Mouse (Mus musculus): ENCODE measurements around the gene Stk32b. TPM values are rescaled to one million over a fixed set of nuclear protein-coding genes. Genes with fewer than 3 reads are reported as not detected.
A peak's percentile ranks its signal among the peaks of the same experiment; 100 is the strongest.

Stk32b gene
- polyA plus RNA-seq, 1 experiment: 13.7 TPM

DNA sequence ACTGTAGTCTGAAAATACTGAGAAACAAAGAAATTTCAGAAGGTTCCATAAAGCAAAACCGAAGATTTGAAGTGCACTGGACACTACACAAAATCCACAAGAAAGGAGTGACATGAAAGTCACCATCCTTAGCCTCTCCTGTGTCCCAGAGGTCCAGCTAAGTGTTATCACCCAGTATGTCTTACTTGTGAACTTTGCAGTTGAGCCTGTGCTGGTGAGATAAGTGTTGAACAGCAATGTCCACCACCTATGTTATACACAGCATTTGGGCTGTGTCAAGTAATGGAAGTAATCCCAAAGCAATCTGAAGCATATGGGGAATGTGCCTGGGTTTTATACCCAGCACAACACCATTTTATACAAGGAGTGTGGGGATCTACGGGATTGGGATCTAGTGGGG is 260.4 kb downstream of the Stk32b start:
- Histone ChIP-seq H3K4me3 (ENCODE audit: insufficient read depth, low read depth, low read length) (no peak overlapping the region), H3K36me3 (ENCODE audit: control insufficient read depth, insufficient read depth, low read length) (no peaks in the 10 kb centered on the region), H3K27me3 (replicated peaks; ENCODE audit: control insufficient read depth, insufficient read depth, low read length) (no peaks in the 10 kb centered on the region), H3K4me1 (ENCODE audit: control insufficient read depth, insufficient read depth, low read length) (no peaks in the 10 kb centered on the region; the same call in 1 of the 2 replicates), H3K27ac (ENCODE audit: insufficient read depth, low read depth, low read length) (no peak overlapping the region)
- TF ChIP-seq POLR2A (IDR thresholded peaks at IDR 0.05; ENCODE audit: low read depth, low read length): no peak
- TF ChIP-seq CTCF (conservative IDR thresholded peaks at IDR 0.05; ENCODE audit: insufficient read depth, insufficient read length, low read depth, low read length): no peak
- DNase-seq: no peak
- WGBS: 68% methylated on average over 2 of the region's 2 CpGs

DNA sequence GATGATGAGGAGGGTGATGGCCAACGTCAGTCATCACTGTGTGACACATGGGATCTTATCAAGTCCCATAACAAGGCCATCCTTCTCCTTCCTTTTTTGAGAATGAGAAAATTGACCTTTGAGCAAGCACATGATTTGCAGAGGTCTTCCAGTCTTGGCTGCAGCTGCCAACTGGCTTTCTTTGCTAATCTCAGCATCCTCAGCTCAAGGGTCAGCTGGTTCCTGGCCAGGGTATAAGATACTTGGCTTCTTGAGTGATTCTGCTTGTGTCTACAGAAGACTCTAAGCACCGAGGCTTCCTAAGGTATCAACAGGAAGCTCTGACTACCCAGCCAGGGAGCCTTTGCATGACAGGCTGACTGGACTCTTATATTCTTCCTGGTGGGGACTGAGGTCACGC is 269.4 kb downstream of the Stk32b start:
- WGBS: 58% methylated on average over 3 of the region's 3 CpGs
- no peaks in the 10 kb centered on the region for H3K27me3 ChIP-seq (replicated peaks; ENCODE audit: control insufficient read depth, insufficient read depth, low read length)
- TF ChIP-seq CTCF (conservative IDR thresholded peaks at IDR 0.05; ENCODE audit: insufficient read depth, insufficient read length, low read depth, low read length) (no peak), POLR2A (IDR thresholded peaks at IDR 0.05; ENCODE audit: low read depth, low read length) (no peak)
- no peaks in the 10 kb centered on the region for H3K36me3 ChIP-seq (ENCODE audit: control insufficient read depth, insufficient read depth, low read length)
- H3K4me3 ChIP-seq (ENCODE audit: insufficient read depth, low read depth, low read length): no peak overlapping the region
- no peak overlapping the region for H3K27ac ChIP-seq (ENCODE audit: insufficient read depth, low read depth, low read length)
- peak; percentile 87 for DNase-seq
- no peaks in the 10 kb centered on the region; the same call in 1 of the 2 replicates for H3K4me1 ChIP-seq (ENCODE audit: control insufficient read depth, insufficient read depth, low read length)

DNA sequence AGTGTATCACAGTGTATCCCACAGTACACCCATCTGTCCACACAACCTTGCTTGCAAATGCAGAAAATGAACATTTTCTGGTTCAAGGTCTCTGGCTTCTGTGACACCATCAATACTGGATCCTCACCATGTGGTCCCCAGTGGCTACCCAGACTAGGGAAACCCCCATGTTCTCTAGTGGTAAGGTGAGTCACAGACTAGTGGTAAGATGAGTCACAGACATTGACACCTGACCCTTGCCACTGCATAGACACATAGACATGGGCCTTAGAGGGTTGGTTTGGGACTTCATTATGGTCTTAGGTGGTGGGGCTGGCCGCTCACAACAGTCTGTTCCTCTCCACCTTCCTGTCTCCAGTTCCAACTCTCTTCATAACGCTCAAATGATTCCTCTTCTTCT is 274.2 kb downstream of the Stk32b start:
- Histone ChIP-seq H3K4me3 (ENCODE audit: insufficient read depth, low read depth, low read length) (no peak overlapping the region), H3K27me3 (replicated peaks; ENCODE audit: control insufficient read depth, insufficient read depth, low read length) (no peaks in the 10 kb centered on the region), H3K36me3 (ENCODE audit: control insufficient read depth, insufficient read depth, low read length) (no peaks in the 10 kb centered on the region), H3K4me1 (ENCODE audit: control insufficient read depth, insufficient read depth, low read length) (no peaks in the 10 kb centered on the region; the same call in 1 of the 2 replicates), H3K27ac (ENCODE audit: insufficient read depth, low read depth, low read length) (no peak overlapping the region)
- no peak for DNase-seq
- no peak for TF ChIP-seq CTCF (conservative IDR thresholded peaks at IDR 0.05; ENCODE audit: insufficient read depth, insufficient read length, low read depth, low read length)
- no peak for TF ChIP-seq POLR2A (IDR thresholded peaks at IDR 0.05; ENCODE audit: low read depth, low read length)
- WGBS: 89% methylated on average over 2 of the region's 2 CpGs

DNA sequence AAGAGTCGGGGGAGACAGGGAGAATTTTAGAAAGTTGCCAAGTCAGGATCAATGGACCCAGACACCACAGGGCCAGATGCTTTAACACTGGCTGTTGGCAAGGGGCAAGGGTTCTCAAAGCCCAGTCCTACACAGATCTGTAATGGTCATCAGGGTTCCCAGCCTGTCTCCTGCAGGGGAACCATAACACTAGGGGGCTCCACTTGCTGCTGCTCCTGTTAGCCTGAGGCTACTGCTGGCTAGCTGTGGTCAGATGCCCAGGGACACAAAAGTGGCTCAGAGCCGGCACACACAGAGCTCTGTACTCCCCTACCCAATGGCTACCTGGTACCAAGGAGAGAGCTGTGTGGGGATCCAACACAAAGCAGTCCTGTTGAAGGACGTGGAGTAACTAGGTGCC is 281.6 kb downstream of the Stk32b start:
- Histone ChIP-seq H3K27me3 (replicated peaks; ENCODE audit: control insufficient read depth, insufficient read depth, low read length) (no peaks in the 10 kb centered on the region), H3K4me1 (ENCODE audit: control insufficient read depth, insufficient read depth, low read length) (no peaks in the 10 kb centered on the region), H3K4me3 (ENCODE audit: insufficient read depth, low read depth, low read length) (no peak overlapping the region), H3K36me3 (ENCODE audit: control insufficient read depth, insufficient read depth, low read length) (no peaks in the 10 kb centered on the region), H3K27ac (ENCODE audit: insufficient read depth, low read depth, low read length) (no peak overlapping the region)
- WGBS: 72% methylated on average over 3 of the region's 3 CpGs
- DNase-seq: peak; percentile 19
- no peak for TF ChIP-seq POLR2A (IDR thresholded peaks at IDR 0.05; ENCODE audit: low read depth, low read length)
- peak; percentile 29; the same call in 1 of the 2 replicates for TF ChIP-seq CTCF (conservative IDR thresholded peaks at IDR 0.05; ENCODE audit: insufficient read depth, insufficient read length, low read depth, low read length)

DNA sequence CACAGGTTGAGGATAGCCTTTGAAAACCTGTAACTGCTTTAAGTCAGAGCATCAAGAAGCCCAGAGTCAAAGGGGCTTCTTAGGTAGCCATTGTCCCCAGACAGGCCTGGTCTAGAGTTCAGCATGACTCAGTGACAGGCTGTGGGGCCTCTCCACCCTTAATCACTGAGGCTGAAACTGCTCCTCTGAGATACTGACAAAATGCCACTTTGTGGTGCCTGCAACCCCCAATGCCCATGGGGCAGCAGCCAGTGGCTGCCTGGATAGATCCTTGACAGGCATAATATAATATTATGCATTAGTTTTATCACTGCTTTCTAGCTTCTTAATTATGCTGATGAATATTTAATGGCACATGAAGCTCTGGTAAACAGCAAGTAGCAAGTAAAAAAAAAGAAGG is 289.8 kb downstream of the Stk32b start:
- no peak for DNase-seq
- Histone ChIP-seq H3K27ac (ENCODE audit: insufficient read depth, low read depth, low read length) (no peak overlapping the region), H3K36me3 (ENCODE audit: control insufficient read depth, insufficient read depth, low read length) (no peaks in the 10 kb centered on the region), H3K4me3 (ENCODE audit: insufficient read depth, low read depth, low read length) (no peak overlapping the region), H3K4me1 (ENCODE audit: control insufficient read depth, insufficient read depth, low read length) (no peaks in the 10 kb centered on the region), H3K27me3 (replicated peaks; ENCODE audit: control insufficient read depth, insufficient read depth, low read length) (no peaks in the 10 kb centered on the region)
- TF ChIP-seq CTCF (conservative IDR thresholded peaks at IDR 0.05; ENCODE audit: insufficient read depth, insufficient read length, low read depth, low read length) (no peak), POLR2A (IDR thresholded peaks at IDR 0.05; ENCODE audit: low read depth, low read length) (no peak)

DNA sequence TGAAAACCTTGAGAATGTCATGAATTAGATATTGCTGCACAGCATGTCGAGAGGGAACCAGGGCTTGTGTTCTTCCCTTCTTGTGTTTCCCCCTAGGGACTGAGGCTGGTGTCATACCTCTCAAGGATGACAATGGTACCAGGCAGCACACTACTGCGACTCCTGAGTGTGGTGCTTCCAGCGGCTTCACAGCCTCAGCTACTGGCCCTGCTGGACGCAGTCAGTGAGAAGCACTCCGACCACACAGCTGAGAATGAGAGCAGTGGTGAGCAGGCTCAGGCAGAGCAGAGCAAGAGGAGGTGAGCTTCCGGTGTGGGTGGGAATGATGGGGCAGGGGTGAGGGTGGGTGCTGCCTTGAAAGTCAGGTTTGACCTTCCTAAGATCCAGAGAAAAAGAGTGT is 297.9 kb downstream of the Stk32b start:
- Histone ChIP-seq H3K4me1 (ENCODE audit: control insufficient read depth, insufficient read depth, low read length) (no peaks in the 10 kb centered on the region), H3K36me3 (ENCODE audit: control insufficient read depth, insufficient read depth, low read length) (no peaks in the 10 kb centered on the region), H3K27ac (ENCODE audit: insufficient read depth, low read depth, low read length) (no peak overlapping the region), H3K27me3 (replicated peaks; ENCODE audit: control insufficient read depth, insufficient read depth, low read length) (no peaks in the 10 kb centered on the region), H3K4me3 (ENCODE audit: insufficient read depth, low read depth, low read length) (no peak overlapping the region)
- WGBS: 85% methylated on average over 6 of the region's 6 CpGs
- no peak for TF ChIP-seq CTCF (conservative IDR thresholded peaks at IDR 0.05; ENCODE audit: insufficient read depth, insufficient read length, low read depth, low read length)
- no peak for TF ChIP-seq POLR2A (IDR thresholded peaks at IDR 0.05; ENCODE audit: low read depth, low read length)
- no peak for DNase-seq

Other genes starting within 250 kb of the Stk32b start
- 3.7 and 5.8 TPM in 2 replicates for gene Cytl1, start 18.3 kb upstream of the Stk32b start, polyA plus RNA-seq (2012; rRNA removed)
- 1.0 and 1.1 TPM in 2 replicates for gene Msx1, start 107.4 kb upstream of the Stk32b start, polyA plus RNA-seq (2012; rRNA removed)